9 mouse cellular contexts compared by ENCODE assay signal in the genomic region with DNA sequence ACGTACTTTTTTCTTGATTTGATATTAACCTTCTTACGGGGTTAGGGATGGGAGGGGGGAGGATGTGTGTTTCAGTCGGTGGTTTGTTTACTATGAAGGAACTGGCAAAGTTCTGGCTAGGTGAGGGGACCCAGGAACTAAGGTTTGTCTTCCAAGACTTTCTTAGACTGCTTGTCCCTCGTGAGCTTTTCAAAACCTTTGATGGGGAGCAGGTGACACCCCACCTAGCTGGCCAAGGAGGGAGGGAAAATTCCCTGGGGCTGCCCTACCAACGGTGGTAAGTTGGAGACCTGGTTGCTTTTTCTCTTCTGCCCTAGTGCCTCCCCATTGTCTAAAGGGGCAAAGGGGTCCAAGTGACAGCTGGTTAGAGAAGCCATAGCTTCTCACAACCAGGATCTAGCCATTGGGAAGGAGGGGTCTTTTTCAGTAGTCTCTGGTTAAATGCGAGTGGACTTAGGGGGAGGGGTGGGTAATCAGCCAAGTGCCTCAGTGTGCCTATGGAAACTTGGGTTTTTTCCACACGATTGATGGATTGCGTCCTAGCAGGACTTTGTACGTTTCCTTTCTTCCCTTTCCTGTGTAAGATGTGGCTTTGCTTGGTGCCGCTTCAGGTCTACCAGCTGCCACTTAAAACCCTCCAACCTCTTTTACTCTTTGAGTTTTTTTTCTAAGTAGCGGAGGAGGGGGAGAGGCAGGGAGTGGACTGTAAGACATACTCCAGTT. TPM values are rescaled to one million over a fixed set of nuclear protein-coding genes. Genes with fewer than 3 reads are reported as not detected.
DNase-seq lines count a peak whose midpoint lies in the region; ATAC-seq and TF ChIP-seq lines count a peak whose summit lies in the region.
"Had no signal": no experiment of that assay in that cellular context is flagged by ENCODE, and none has a peak within 500 bp of the region (broad histone marks: within the 10 kb centered on the region; RNA-seq: fewer than 3 reads in every experiment).

No protein-coding gene starts in this region.

- peaks cover 37% of the 10 kb centered on the region for H3K4me1 ChIP-seq in heart, embryonic 12.5 days (replicated peaks)
- H3K4me1 ChIP-seq in MEL (ENCODE audit: control insufficient read depth in 1 of 2, insufficient read depth in 2 of 2, low read length in 2 of 2) = peaks cover 0 to 17% of the 10 kb centered on the region in 2 experiments; a peak in 2 of 4 replicates
- peaks cover 32% of the 10 kb centered on the region for H3K4me1 ChIP-seq in forebrain, postnatal 0 days (ENCODE audit: insufficient read depth)
- peaks cover 0 to 2% of the 10 kb centered on the region in 2 experiments; a peak in 2 of 4 replicates for H3K4me1 ChIP-seq in liver, embryonic 14.5 days (replicated peaks; ENCODE audit: control insufficient read depth in 2 of 2, insufficient read depth in 2 of 2, low read length in 1 of 2)

- 13% methylated on average over 11 of the region's 11 CpGs for WGBS in heart, embryonic 12.5 days
- 5% methylated on average over 11 of the region's 11 CpGs for whole genome bisulfite sequencing in forebrain, postnatal 0 days
- 10% methylated on average over 11 of the region's 11 CpGs for WGBS in liver, embryonic 14.5 days (ENCODE audit: insufficient replicate concordance)

- no peak for ATAC-seq in heart, embryonic 12.5 days (ENCODE audit: insufficient number of reproducible peaks, low FRiP score)
- no peak for ATAC-seq in forebrain, postnatal 0 days
- no peak for ATAC-seq in liver, embryonic 14.5 days (ENCODE audit: insufficient read depth)

- TF ChIP-seq POLR2A in MEL (IDR thresholded peaks at IDR 0.05; ENCODE audit: control insufficient read depth in 1 of 2, insufficient read depth in 1 of 2, low read depth in 1 of 2, low read length in 2 of 2, poor library complexity in 1 of 2) = peak in 1 of 2 experiments; percentile 32; a peak in 1 of 4 replicates

- H3K9me3 ChIP-seq in heart, embryonic 12.5 days (replicated peaks) = no peaks in the 10 kb centered on the region
- no peaks in the 10 kb centered on the region for H3K9me3 ChIP-seq in MEL (replicated peaks; ENCODE audit: insufficient read depth, low read length)
- H3K9me3 ChIP-seq in forebrain, postnatal 0 days (ENCODE audit: low read length) = no peaks in the 10 kb centered on the region
- H3K9me3 ChIP-seq in liver, embryonic 14.5 days (ENCODE audit: control insufficient read depth, low read length) = no peaks in the 10 kb centered on the region

- 0 out of 2 replicates have a peak, but pooled peaks cover 5% of the 10 kb centered on the region for H3K27me3 ChIP-seq in heart, embryonic 12.5 days (replicated peaks)
- H3K27me3 ChIP-seq in MEL (ENCODE audit: control insufficient read depth in 1 of 2, insufficient read depth in 2 of 2, low read length in 2 of 2) = no peaks in the 10 kb centered on the region; a peak in 1 of 4 replicates
- H3K27me3 ChIP-seq in forebrain, postnatal 0 days (ENCODE audit: insufficient read depth, low read length) = no peaks in the 10 kb centered on the region
- peaks cover 65% of the 10 kb centered on the region for H3K27me3 ChIP-seq in liver, embryonic 14.5 days (ENCODE audit: control insufficient read depth, insufficient read depth, low read length)

- peak overlapping the region; percentile 73 for H3K9ac ChIP-seq in heart, embryonic 12.5 days
- peak overlapping the region; percentile 89 for H3K9ac ChIP-seq in MEL (ENCODE audit: control insufficient read depth, low read depth, low read length, poor library complexity, severe bottlenecking)
- H3K9ac ChIP-seq in forebrain, postnatal 0 days = peak overlapping the region; percentile 94
- H3K9ac ChIP-seq in liver, embryonic 14.5 days (replicated peaks) = peak overlapping the region; percentile 37; the same call in 1 of the 2 replicates

- H3K4me2 ChIP-seq in heart, embryonic 12.5 days = peak overlapping the region; percentile 96
- H3K4me2 ChIP-seq in forebrain, postnatal 0 days (ENCODE audit: low read depth) = peak overlapping the region; percentile 98
- H3K4me2 ChIP-seq in liver, embryonic 14.5 days (ENCODE audit: low read depth) = peak overlapping the region; percentile 81

- no peak for TF ChIP-seq RAD21 in MEL (IDR thresholded peaks at IDR 0.05; ENCODE audit: low read depth, low read length)

- no peak for TF ChIP-seq EP300 in MEL (IDR thresholded peaks at IDR 0.05; ENCODE audit: low read depth in 1 of 2, low read length in 2 of 2)
- no peak for TF ChIP-seq EP300 in liver, embryonic 14.5 days (IDR thresholded peaks at IDR 0.05; ENCODE audit: low read depth)

- H3K36me3 ChIP-seq in heart, embryonic 12.5 days = no peaks in the 10 kb centered on the region
- H3K36me3 ChIP-seq in MEL (ENCODE audit: control insufficient read depth in 1 of 2, insufficient read depth in 2 of 2, low read length in 2 of 2) = peaks cover 0 to 6% of the 10 kb centered on the region in 2 experiments; a peak in 1 of 4 replicates
- H3K36me3 ChIP-seq in forebrain, postnatal 0 days (ENCODE audit: insufficient read depth) = no peaks in the 10 kb centered on the region
- no peaks in the 10 kb centered on the region for H3K36me3 ChIP-seq in liver, embryonic 14.5 days (replicated peaks; ENCODE audit: control insufficient read depth, insufficient read depth, low read depth)

- H3K4me3 ChIP-seq in heart, embryonic 12.5 days = peak overlapping the region; percentile 74
- H3K4me3 ChIP-seq in MEL (ENCODE audit: control insufficient read depth in 1 of 2, insufficient read depth in 1 of 2, low read depth in 2 of 2, low read length in 2 of 2) = peak overlapping the region; percentile 58 to 75
- H3K4me3 ChIP-seq in forebrain, postnatal 0 days (ENCODE audit: low read depth, low read length) = peak overlapping the region; percentile 63
- peak overlapping the region; percentile 53 to 63 for H3K4me3 ChIP-seq in liver, embryonic 14.5 days (ENCODE audit: insufficient read depth in 1 of 2, low read depth in 2 of 2, low read length in 2 of 2)

- peaks cover 7% of the 10 kb centered on the region; the same call in 1 of the 2 replicates for H3K79me2 ChIP-seq in MEL (ENCODE audit: control insufficient read depth, insufficient read depth, low read length, poor library complexity)

- intact Hi-C loops in heart, postnatal 36 days (cut with DNase I) = loop anchor here (2.0 kb wide), 1 partner anchor 43 kb away; no protein-coding TSS in a partner anchor

- no peak for DNase-seq in heart, postnatal 36 days
- DNase-seq in MEL (ENCODE audit: low read depth, low spot score) = peak; percentile 53
- no peak for DNase-seq in forebrain, postnatal 0 days
- no peak for DNase-seq in liver, embryonic 14.5 days (ENCODE audit: low read depth in 3 of 3, low spot score in 3 of 3)
- DNase-seq in ovary, postnatal 36 days (ENCODE audit: low spot score) = no peak
- DNase-seq in ovary, postnatal 14 days (ENCODE audit: low spot score) = no peak
- no peak for DNase-seq in spleen, postnatal 10 days (ENCODE audit: low spot score in 2 of 2)

- no peak for TF ChIP-seq CTCF in MEL (IDR thresholded peaks at IDR 0.05 in 2 of 3, conservative IDR thresholded peaks at IDR 0.05 in 1 of 3; ENCODE audit: control insufficient read depth in 1 of 3, insufficient read depth in 1 of 3, low read depth in 2 of 3, low read length in 3 of 3, poor library complexity in 1 of 3, severe bottlenecking in 1 of 3)
- TF ChIP-seq CTCF in forebrain, postnatal 0 days (IDR thresholded peaks at IDR 0.05; ENCODE audit: low read depth) = no peak
- no peak for TF ChIP-seq CTCF in liver, embryonic 14.5 days (IDR thresholded peaks at IDR 0.05; ENCODE audit: low read depth)

- peak overlapping the region; percentile 54; the same call in 1 of the 2 replicates for H3K27ac ChIP-seq in heart, embryonic 12.5 days (ENCODE audit: poor library complexity, severe bottlenecking)
- no peak overlapping the region for H3K27ac ChIP-seq in MEL (ENCODE audit: control insufficient read depth, low read depth, low read length)
- no peak overlapping the region for H3K27ac ChIP-seq in forebrain, postnatal 0 days (ENCODE audit: low read depth, low read length)
- no peak overlapping the region for H3K27ac ChIP-seq in liver, embryonic 14.5 days

RNA-seq across cellular contexts. Expression of a gene that starts 1.4 kb away (rescaled TPM):
- polyA plus RNA-seq in heart, embryonic 12.5 days (2016; fragmentation: Nextera tagmentation; extraction: Ambion mirVana) = 294 and 300 TPM in 2 replicates
- total RNA-seq in heart, postnatal 36 days (2021) = 100 to 1,000 TPM in 1 of 2 experiments, 10 to 100 TPM in 1; 79.2 to 117 TPM
- 28.2 and 33.5 TPM in 2 replicates for total RNA-seq in MEL (2012; rRNA removed)
- polyA plus RNA-seq in MEL (2012; ENCODE audit: insufficient read depth in 1 of 2, insufficient read length in 2 of 2, low read depth in 1 of 2, low replicate concordance in 2 of 2, missing spikeins in 1 of 2) = 100 to 1,000 TPM in 1 of 2 experiments, 10 to 100 TPM in 1; 46.8 to 213 TPM
- 198 and 209 TPM in 2 replicates for total RNA-seq in forebrain, postnatal 0 days (2014; rRNA removed)
- polyA plus RNA-seq in forebrain, postnatal 0 days (2015; fragmentation: Nextera tagmentation; extraction: Ambion mirVana) = 224 and 248 TPM in 2 replicates
- polyA plus RNA-seq in liver, embryonic 14.5 days (2012; rRNA removed) = 53.1 and 65.2 TPM in 2 replicates
- 47.8 and 52.8 TPM in 2 replicates for polyA plus RNA-seq in liver, embryonic 14.5 days (2014; fragmentation: Nextera tagmentation; extraction: Ambion mirVana)

RNA-seq across cellular contexts. Expression of a gene that starts 12.0 kb away (rescaled TPM):
- not detected in 2 replicates for polyA plus RNA-seq in heart, embryonic 12.5 days (2016; fragmentation: Nextera tagmentation; extraction: Ambion mirVana)
- not detected for total RNA-seq in heart, postnatal 36 days (2021)
- total RNA-seq in MEL (2012; rRNA removed) = 2.5 and 2.6 TPM in 2 replicates
- polyA plus RNA-seq in MEL (2012; ENCODE audit: insufficient read depth in 1 of 2, insufficient read length in 2 of 2, low read depth in 1 of 2, low replicate concordance in 2 of 2, missing spikeins in 1 of 2) = 1 to 10 TPM in 1 of 2 experiments, not detected in 1; 4.5 TPM
- 0.62 TPM in 1 of 2 replicates, not detected in the other for total RNA-seq in forebrain, postnatal 0 days (2014; rRNA removed)
- polyA plus RNA-seq in forebrain, postnatal 0 days (2015; fragmentation: Nextera tagmentation; extraction: Ambion mirVana) = 0.12 and 0.20 TPM in 2 replicates
- 0.30 and 0.50 TPM in 2 replicates for polyA plus RNA-seq in liver, embryonic 14.5 days (2012; rRNA removed)
- not detected in 2 replicates for polyA plus RNA-seq in liver, embryonic 14.5 days (2014; fragmentation: Nextera tagmentation; extraction: Ambion mirVana)
- total RNA-seq: neutrophil, adult 5-6 weeks had no signal

RNA-seq across cellular contexts. Expression of a gene that starts 33.0 kb away (rescaled TPM):
- 29.0 and 30.0 TPM in 2 replicates for polyA plus RNA-seq in heart, embryonic 12.5 days (2016; fragmentation: Nextera tagmentation; extraction: Ambion mirVana)
- 1 to 10 TPM; 7.7 to 8.1 TPM for total RNA-seq in heart, postnatal 36 days (2021)
- 42.3 and 43.4 TPM in 2 replicates for total RNA-seq in MEL (2012; rRNA removed)
- polyA plus RNA-seq in MEL (2012; ENCODE audit: insufficient read depth in 1 of 2, insufficient read length in 2 of 2, low read depth in 1 of 2, low replicate concordance in 2 of 2, missing spikeins in 1 of 2) = 10 to 100 TPM in 1 of 2 experiments, not detected in 1; 62.2 TPM
- total RNA-seq in forebrain, postnatal 0 days (2014; rRNA removed) = 43.3 and 50.5 TPM in 2 replicates
- 41.2 and 45.8 TPM in 2 replicates for polyA plus RNA-seq in forebrain, postnatal 0 days (2015; fragmentation: Nextera tagmentation; extraction: Ambion mirVana)
- polyA plus RNA-seq in liver, embryonic 14.5 days (2012; rRNA removed) = 39.9 and 43.4 TPM in 2 replicates
- 37.7 and 48.3 TPM in 2 replicates for polyA plus RNA-seq in liver, embryonic 14.5 days (2014; fragmentation: Nextera tagmentation; extraction: Ambion mirVana)

RNA-seq across cellular contexts. Expression of a gene that starts 45.3 kb away (rescaled TPM):
- 165 TPM in 2 replicates for polyA plus RNA-seq in heart, embryonic 12.5 days (2016; fragmentation: Nextera tagmentation; extraction: Ambion mirVana)
- 10 to 100 TPM; 71.6 to 72.7 TPM for total RNA-seq in heart, postnatal 36 days (2021)
- 394 and 395 TPM in 2 replicates for total RNA-seq in MEL (2012; rRNA removed)
- polyA plus RNA-seq in MEL (2012; ENCODE audit: insufficient read depth in 1 of 2, insufficient read length in 2 of 2, low read depth in 1 of 2, low replicate concordance in 2 of 2, missing spikeins in 1 of 2) = 100 to 1,000 TPM; 301 to 442 TPM
- 213 and 218 TPM in 2 replicates for total RNA-seq in forebrain, postnatal 0 days (2014; rRNA removed)
- 179 and 191 TPM in 2 replicates for polyA plus RNA-seq in forebrain, postnatal 0 days (2015; fragmentation: Nextera tagmentation; extraction: Ambion mirVana)
- polyA plus RNA-seq in liver, embryonic 14.5 days (2012; rRNA removed) = 99.9 and 104 TPM in 2 replicates
- 130 and 132 TPM in 2 replicates for polyA plus RNA-seq in liver, embryonic 14.5 days (2014; fragmentation: Nextera tagmentation; extraction: Ambion mirVana)

Comparison
In these comparisons a context has a peak if more than half of its experiments do, and no peak if none do; other contexts are left out.
1. H3K9ac ChIP-seq: peak in every context shown above with its lines; median percentile 94 in forebrain, postnatal 0 days; 89 in MEL; 73 in heart, embryonic 12.5 days; 37 in liver, embryonic 14.5 days.